Mouse (Mus musculus) hindbrain, embryonic 13.5 days (tissue): Measurements from ENCODE around the gene Dok3. TPM values are rescaled to one million over a fixed set of nuclear protein-coding genes. Genes with fewer than 3 reads are reported as not detected.

ENCODE experiments used
- ATAC-seq: fragments of 200-750 bp; cut with Nextera tagmentation; 2 replicates; pipeline ENCODE4 v1.8.0; 2017; ENCODE audit warnings: moderate TSS enrichment; ENCODE audit not compliant: low FRiP score
- H3K27ac ChIP-seq: fragments of 300-500 bp; sonication (generic); 2 replicates; pipeline ENCODE4 v1.5.1; 2015; ENCODE audit warnings: inconsistent platforms, mild to moderate bottlenecking, moderate library complexity
- H3K27me3 ChIP-seq: fragments of 300-500 bp; sonication (generic); 2 replicates; pipeline ENCODE4 v1.6.1; 2015; ENCODE audit warnings: mild to moderate bottlenecking, inconsistent platforms
- H3K36me3 ChIP-seq: fragments of 300-500 bp; sonication (generic); 2 replicates; pipeline ENCODE4 v1.6.1; 2015; ENCODE audit warnings: mild to moderate bottlenecking, inconsistent platforms
- H3K4me1 ChIP-seq: fragments of 300-500 bp; sonication (generic); replicated peaks from 2 replicates; pipeline ENCODE4 v1.6.1; 2015; ENCODE audit warnings: inconsistent platforms
- H3K4me2 ChIP-seq: fragments of 300-500 bp; sonication (generic); 2 replicates; pipeline ENCODE4 v1.6.1; 2015; ENCODE audit warnings: inconsistent platforms, mild to moderate bottlenecking, moderate library complexity
- H3K4me3 ChIP-seq: fragments of 300-500 bp; sonication (generic); 2 replicates; pipeline ENCODE4 v1.5.1; 2015; ENCODE audit warnings: mild to moderate bottlenecking, inconsistent platforms
- H3K9ac ChIP-seq: fragments of 300-500 bp; sonication (generic); 2 replicates; pipeline ENCODE4 v1.6.1; 2015; ENCODE audit warnings: mild to moderate bottlenecking, inconsistent platforms
- H3K9me3 ChIP-seq: fragments of 300-500 bp; sonication (generic); 2 replicates; pipeline ENCODE4 v1.6.1; 2016; ENCODE audit warnings: inconsistent platforms
- WGBS: fragments of 180-500 bp; shearing (Covaris S2); methylation state at CpG from one replicate; pipeline ENCODE4 v1.1.7; 2015; 5-methylcytosine and 5-hydroxymethylcytosine counted together
- polyA plus RNA-seq: library from polyadenylated mRNA; unstranded; fragments of >200 nt; fragmentation: Nextera tagmentation; extraction: Ambion mirVana; gene quantifications from 2 replicates; pipeline ENCODE4 v1.2.1, GENCODE M21; 2015

Dok3 gene
- polyA plus RNA-seq, 1 experiment from 2014 or later = 4.1 TPM

GRCm38 (mm10) chr13:55513111-55513748, 15.9 kb downstream of the Dok3 start, which contains the start of gene Pdlim7:
TSS of gene Pdlim7 (minus strand) at chr13:55513676.
- H3K4me3 ChIP-seq = peak within 1 kb of the TSS; percentile 78
- peak within 1 kb of the TSS; percentile 86 for H3K27ac ChIP-seq
- peak within 1 kb of the TSS; percentile 98 for H3K4me2 ChIP-seq
- no peaks in the 10 kb centered on the region for H3K9me3 ChIP-seq
- peaks cover 22% of the 10 kb centered on the region for H3K36me3 ChIP-seq
- peaks cover 36% of the 10 kb centered on the region for H3K4me1 ChIP-seq
- WGBS = under 1% methylated on average over 50 of the region's 55 CpGs
- H3K9ac ChIP-seq = peak within 1 kb of the TSS; percentile 84
- peaks cover 10% of the 10 kb centered on the region for H3K27me3 ChIP-seq
- peak; percentile 74 for ATAC-seq

- Histone ChIP-seq H3K4me1 (peaks cover 36% of the 10 kb centered on the region), H3K36me3 (peaks cover 29% of the 10 kb centered on the region), H3K4me3 (peak overlapping the region; percentile 78), H3K27me3 (peaks cover 10% of the 10 kb centered on the region), H3K27ac (peak overlapping the region; percentile 86), H3K9me3 (no peaks in the 10 kb centered on the region), H3K9ac (peak overlapping the region; percentile 84), H3K4me2 (peak overlapping the region; percentile 98)
- ATAC-seq = peak; percentile 40; the same call in 1 of the 2 replicates
- 3% methylated on average over 25 of the region's 25 CpGs for WGBS
Measured at GRCm38 (mm10) chr13:55512379-55513031, 16.6 kb downstream of the Dok3 start.

DNA sequence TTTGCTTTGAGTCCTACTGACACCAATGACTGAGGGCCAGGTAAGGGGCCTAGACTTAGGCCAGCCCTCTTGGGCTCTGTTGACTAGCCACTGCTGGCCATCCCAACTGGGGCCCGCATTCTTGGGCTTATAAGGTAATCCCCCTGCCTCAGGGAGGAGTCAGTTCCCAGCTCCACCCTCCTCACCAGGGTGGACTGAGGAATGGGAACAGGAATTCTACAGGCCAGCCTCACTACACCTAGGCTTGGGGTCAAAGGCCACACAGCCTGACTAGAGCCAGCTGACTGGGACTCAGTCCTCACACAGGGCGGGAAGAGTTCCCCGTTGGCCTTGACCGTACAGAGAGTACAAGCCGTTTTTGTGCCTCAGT, 17.6 kb downstream of the Dok3 start:
- H3K4me3 ChIP-seq = peak overlapping the region; percentile 78
- no peak for ATAC-seq
- 46% methylated on average over 5 of the region's 5 CpGs for WGBS
- peaks cover 10% of the 10 kb centered on the region for H3K27me3 ChIP-seq
- H3K9ac ChIP-seq = peak overlapping the region; percentile 84
- H3K27ac ChIP-seq = peak overlapping the region; percentile 80
- peaks cover 36% of the 10 kb centered on the region for H3K4me1 ChIP-seq
- H3K4me2 ChIP-seq = peak overlapping the region; percentile 98
- peaks cover 40% of the 10 kb centered on the region for H3K36me3 ChIP-seq
- no peaks in the 10 kb centered on the region for H3K9me3 ChIP-seq

DNA sequence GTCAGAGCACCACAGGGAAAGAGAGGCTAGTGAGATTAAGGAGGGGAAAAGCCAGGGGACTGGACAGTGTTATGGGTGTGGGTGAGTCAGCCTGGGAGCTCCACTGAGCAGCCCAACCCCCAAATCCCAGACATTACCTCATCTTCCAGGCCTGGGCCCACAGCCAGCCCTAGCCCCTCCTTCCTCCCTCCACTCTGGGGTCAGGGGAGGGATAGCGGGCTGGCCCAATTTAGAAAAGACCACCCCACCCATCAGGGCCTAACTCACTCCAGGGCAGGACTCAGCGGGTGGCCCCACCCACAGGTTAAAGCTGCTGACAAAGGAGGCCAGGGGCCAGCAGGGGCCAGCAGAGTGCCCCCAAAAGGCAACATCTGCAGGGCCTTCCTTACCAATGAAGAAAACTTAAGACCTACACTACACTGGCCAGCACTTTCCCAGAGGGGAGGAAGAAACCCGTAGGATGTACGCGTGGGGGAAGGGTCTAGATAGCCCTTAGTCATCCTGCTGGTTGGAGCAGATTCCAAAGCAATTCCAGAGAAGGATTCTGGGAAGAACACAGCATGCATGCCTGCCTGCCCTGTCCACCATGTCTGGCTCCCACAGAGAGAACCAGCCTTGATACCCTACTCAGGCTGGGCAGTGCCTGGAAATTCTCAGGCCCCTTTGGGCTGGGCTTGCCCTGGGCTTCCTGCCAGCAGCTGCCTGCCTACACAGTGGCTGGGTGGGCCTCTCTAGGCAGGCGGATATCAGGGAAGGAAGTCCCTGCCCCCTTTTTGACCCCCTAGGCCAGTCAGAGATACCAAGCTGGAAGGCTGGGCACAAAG, 18.2 kb downstream of the Dok3 start:
- Histone ChIP-seq H3K27me3 (peaks cover 10% of the 10 kb centered on the region), H3K4me3 (peak overlapping the region; percentile 78; the same call in 1 of the 2 replicates), H3K4me1 (peaks cover 36% of the 10 kb centered on the region), H3K9me3 (no peaks in the 10 kb centered on the region), H3K36me3 (peaks cover 46% of the 10 kb centered on the region), H3K4me2 (peak overlapping the region; percentile 98), H3K27ac (peak overlapping the region; percentile 80), H3K9ac (peak overlapping the region; percentile 55)
- WGBS = 18% methylated on average over 6 of the region's 6 CpGs
- peak; percentile 26 for ATAC-seq

DNA sequence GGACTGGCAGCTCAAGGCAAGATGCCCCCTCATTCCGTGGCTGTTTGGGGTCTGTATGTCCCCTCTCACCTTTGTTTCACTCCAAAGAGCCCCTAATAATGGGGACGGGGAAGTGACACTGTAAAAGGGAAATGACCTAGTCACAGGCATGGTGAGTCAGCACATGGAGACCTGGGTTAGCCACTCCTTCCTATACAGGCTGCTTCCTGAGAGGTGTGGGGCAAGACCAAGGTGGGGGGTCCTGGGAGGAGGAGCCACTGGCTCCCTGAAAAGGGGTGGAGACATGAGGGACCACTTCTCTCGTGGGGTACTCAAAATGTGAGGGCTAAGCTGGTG, 18.8 kb downstream of the Dok3 start:
- peak overlapping the region; percentile 55; the same call in 1 of the 2 replicates for H3K9ac ChIP-seq
- peaks cover 36% of the 10 kb centered on the region for H3K4me1 ChIP-seq
- H3K27ac ChIP-seq = peak overlapping the region; percentile 19; the same call in 1 of the 2 replicates
- no peak overlapping the region; the same call in 1 of the 2 replicates for H3K4me2 ChIP-seq
- peaks cover 52% of the 10 kb centered on the region for H3K36me3 ChIP-seq
- peaks cover 7% of the 10 kb centered on the region for H3K27me3 ChIP-seq
- H3K4me3 ChIP-seq = no peak overlapping the region
- ATAC-seq = 0 out of 2 replicates have a peak, but pooled peaks have one; percentile 0
- no peaks in the 10 kb centered on the region for H3K9me3 ChIP-seq
- 36% methylated on average over 3 of the region's 3 CpGs for WGBS

DNA sequence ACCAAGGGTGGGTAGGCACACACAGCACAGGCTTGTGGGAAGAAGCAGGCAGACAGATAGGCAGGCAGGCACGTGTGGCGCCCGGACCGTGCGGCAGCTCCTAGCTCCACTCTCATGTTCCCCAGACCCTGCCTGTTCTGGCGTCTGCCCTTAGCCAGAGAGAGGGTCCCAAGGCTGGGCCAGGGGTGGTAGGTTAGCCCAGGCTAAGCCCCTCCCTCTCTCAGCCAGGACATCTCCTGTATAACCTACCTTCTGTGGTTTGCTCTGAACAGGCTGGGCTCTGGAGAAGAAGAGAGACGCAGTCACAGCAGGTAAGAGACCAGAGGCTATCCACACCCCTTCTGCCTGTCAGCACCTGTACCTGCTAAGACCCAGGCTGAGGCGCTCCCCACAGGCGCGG, 20.6 kb downstream of the Dok3 start:
- no peak overlapping the region for H3K9ac ChIP-seq

DNA sequence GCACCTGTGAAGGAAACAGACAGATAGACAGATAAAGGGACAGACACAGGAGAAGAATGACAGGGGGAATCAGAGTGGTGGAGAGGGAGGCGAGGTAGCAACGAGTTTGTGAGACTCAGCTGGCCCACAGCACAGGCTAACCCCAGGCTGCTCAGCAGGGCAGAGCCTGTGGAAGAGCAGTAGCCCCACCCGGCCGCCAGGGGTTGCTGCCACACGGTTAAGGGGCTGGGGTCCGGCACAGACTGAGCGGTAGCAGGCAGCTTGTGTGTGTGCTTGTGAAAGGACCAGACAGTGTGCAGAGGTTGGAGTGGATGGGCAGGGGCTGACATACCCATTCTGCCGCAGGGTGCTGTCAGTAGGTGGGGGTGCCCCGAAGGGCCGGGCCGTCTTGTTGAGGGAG, 21.2 kb downstream of the Dok3 start:
- Histone ChIP-seq H3K36me3 (peaks cover 76% of the 10 kb centered on the region), H3K9ac (no peak overlapping the region), H3K9me3 (no peaks in the 10 kb centered on the region), H3K4me2 (no peak overlapping the region), H3K27ac (no peak overlapping the region; the same call in 1 of the 2 replicates), H3K27me3 (no peaks in the 10 kb centered on the region), H3K4me3 (no peak overlapping the region), H3K4me1 (peaks cover 31% of the 10 kb centered on the region)
- 62% methylated on average over 11 of the region's 11 CpGs for WGBS
- no peak for ATAC-seq

More for the DNA sequence above, 20.6 kb downstream of the Dok3 start:
- Histone ChIP-seq H3K36me3 (peaks cover 69% of the 10 kb centered on the region), H3K4me3 (no peak overlapping the region), H3K9me3 (no peaks in the 10 kb centered on the region), H3K4me1 (peaks cover 31% of the 10 kb centered on the region), H3K27me3 (no peaks in the 10 kb centered on the region), H3K27ac (no peak overlapping the region), H3K4me2 (no peak overlapping the region)
- no peak for ATAC-seq
- WGBS = 93% methylated on average over 10 of the region's 10 CpGs

DNA sequence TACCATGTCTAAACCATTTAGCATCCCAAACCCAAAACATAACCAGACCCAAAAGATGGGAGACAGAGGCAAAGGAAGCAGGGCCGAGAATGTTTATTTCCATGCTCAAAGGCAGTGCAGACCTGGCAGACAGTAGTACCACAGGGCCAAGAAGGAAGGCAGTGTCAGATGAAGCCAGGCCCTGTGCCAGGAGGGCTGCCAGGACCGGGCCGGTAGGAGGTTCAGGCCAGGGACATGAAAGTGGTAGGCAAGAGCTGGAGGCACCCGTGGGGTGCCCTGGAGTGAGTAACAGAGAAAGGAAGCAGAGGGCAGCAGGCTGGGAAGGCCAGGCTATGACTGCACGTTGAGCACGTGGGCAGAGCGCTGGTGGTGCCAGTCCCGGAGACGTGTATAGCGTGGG, 22.4 kb downstream of the Dok3 start:
- Histone ChIP-seq H3K9ac (no peak overlapping the region), H3K4me2 (no peak overlapping the region), H3K9me3 (no peaks in the 10 kb centered on the region), H3K36me3 (peaks cover 87% of the 10 kb centered on the region), H3K27ac (no peak overlapping the region), H3K4me1 (peaks cover 19% of the 10 kb centered on the region), H3K27me3 (no peaks in the 10 kb centered on the region), H3K4me3 (no peak overlapping the region)
- ATAC-seq = no peak
- WGBS = 93% methylated on average over 10 of the region's 10 CpGs

GRCm38 (mm10) chr13:55505810-55506209, 23.3 kb downstream of the Dok3 start:
- Histone ChIP-seq H3K9ac (no peak overlapping the region), H3K4me2 (no peak overlapping the region), H3K4me1 (peaks cover 10% of the 10 kb centered on the region), H3K4me3 (no peak overlapping the region), H3K27me3 (no peaks in the 10 kb centered on the region), H3K9me3 (no peaks in the 10 kb centered on the region), H3K27ac (no peak overlapping the region), H3K36me3 (peaks cover 95% of the 10 kb centered on the region)
- ATAC-seq = no peak
- WGBS = 92% methylated on average over 9 of the region's 9 CpGs

DNA sequence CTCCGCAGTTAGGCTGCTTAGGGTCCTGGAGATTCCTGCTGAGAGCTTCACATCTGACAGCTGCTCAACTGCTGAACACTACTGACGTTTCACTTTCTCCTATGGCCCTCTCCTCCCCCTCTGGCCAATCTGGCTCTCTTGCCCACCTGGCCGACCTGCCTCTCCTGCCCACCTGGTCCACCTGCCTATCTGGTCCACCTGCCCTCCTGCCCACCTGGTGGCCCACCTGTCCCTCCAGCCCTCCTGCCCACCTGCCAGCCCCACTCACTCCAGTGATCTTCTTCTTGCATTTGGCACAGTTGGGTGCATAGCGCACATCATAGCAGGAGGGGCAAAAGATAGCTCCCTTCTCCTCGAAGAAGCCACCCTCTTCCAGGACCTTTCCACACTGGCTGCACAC, 24.7 kb downstream of the Dok3 start:
- Histone ChIP-seq H3K27ac (no peak overlapping the region), H3K27me3 (no peaks in the 10 kb centered on the region), H3K4me1 (no peaks in the 10 kb centered on the region), H3K4me3 (no peak overlapping the region), H3K36me3 (peaks cover 95% of the 10 kb centered on the region), H3K9ac (no peak overlapping the region), H3K4me2 (no peak overlapping the region), H3K9me3 (no peaks in the 10 kb centered on the region)
- WGBS = 80% methylated on average over 5 of the region's 5 CpGs
- no peak for ATAC-seq

- H3K4me3 ChIP-seq = no peak overlapping the region
- no peaks in the 10 kb centered on the region for H3K27me3 ChIP-seq
- no peak overlapping the region for H3K9ac ChIP-seq
- H3K9me3 ChIP-seq = no peaks in the 10 kb centered on the region
- no peak overlapping the region for H3K4me2 ChIP-seq
- 93% methylated on average over 8 of the region's 8 CpGs for WGBS
- peaks cover 7% of the 10 kb centered on the region; the same call in 1 of the 2 replicates for H3K4me1 ChIP-seq
- no peak for ATAC-seq
- peaks cover 91% of the 10 kb centered on the region for H3K36me3 ChIP-seq
- H3K27ac ChIP-seq = no peak overlapping the region
Measured at GRCm38 (mm10) chr13:55502405-55502804, 26.7 kb downstream of the Dok3 start.

- no peak overlapping the region for H3K4me2 ChIP-seq
- peaks cover 20% of the 10 kb centered on the region for H3K4me1 ChIP-seq
- WGBS = 85% methylated on average over 10 of the region's 10 CpGs
- H3K9me3 ChIP-seq = no peaks in the 10 kb centered on the region
- H3K4me3 ChIP-seq = no peak overlapping the region
- H3K27me3 ChIP-seq = no peaks in the 10 kb centered on the region
- no peak for ATAC-seq
- no peak overlapping the region for H3K27ac ChIP-seq
- peaks cover 73% of the 10 kb centered on the region for H3K36me3 ChIP-seq
- H3K9ac ChIP-seq = no peak overlapping the region
Measured at GRCm38 (mm10) chr13:55500575-55500974, 28.5 kb downstream of the Dok3 start.
